Mouse (Mus musculus) cortical plate, adult 2 months (tissue): ENCODE results near the gene Prpf38b. TPM values are rescaled to one million over a fixed set of nuclear protein-coding genes. Genes with fewer than 3 reads are reported as not detected.

ENCODE experiments used
- H3K27ac ChIP-seq: fragments of 200-500 bp; 2 replicates; pipeline ENCODE4 v1.5.1; 2012; ENCODE audit warnings: low read length, control low read depth, inconsistent platforms; ENCODE audit not compliant: insufficient read depth
- H3K4me1 ChIP-seq: fragments of 200-500 bp; 2 replicates; pipeline ENCODE4 v1.6.1; 2011; ENCODE audit warnings: low read length; ENCODE audit not compliant: control insufficient read depth, insufficient read depth
- H3K4me3 ChIP-seq: fragments of 200-500 bp; 2 replicates; pipeline ENCODE4 v1.5.1; 2011; ENCODE audit warnings: mild to moderate bottlenecking, low read length, control low read depth; ENCODE audit not compliant: insufficient read depth
- CTCF ChIP-seq: fragments of 200-500 bp; IDR thresholded peaks from 2 replicates; pipeline ENCODE4 v1.5.1; 2011; ENCODE audit warnings: mild to moderate bottlenecking, control low read depth, low read length; ENCODE audit not compliant: insufficient read depth; ENCODE audit errors: extremely low read depth
- POLR2A ChIP-seq: fragments of 200-500 bp; IDR thresholded peaks from 2 replicates; pipeline ENCODE4 v1.6.1; 2011; ENCODE audit warnings: mild to moderate bottlenecking, low read length, control low read depth; ENCODE audit not compliant: insufficient read depth; ENCODE audit errors: extremely low read depth
- polyA plus RNA-seq: library from polyadenylated mRNA; depleted of rRNA; stranded (reverse); fragments of >200 nt; gene quantifications from 2 replicates; pipeline ENCODE4 v1.2.3, GENCODE M21; 2012; rRNA removed

Prpf38b gene
- polyA plus RNA-seq, 1 experiment = 61.7 TPM

- no peak overlapping the region for H3K4me3 ChIP-seq
- peaks cover 6% of the 10 kb centered on the region for H3K4me1 ChIP-seq
- no peak overlapping the region for H3K27ac ChIP-seq
- TF ChIP-seq CTCF (no peak), POLR2A (no peak)
These were observed 58.3 kb downstream of the Prpf38b start for GRCm38 (mm10) chr3:108853266-108853665.

Other genes starting within 250 kb of the Prpf38b start
- gene Gpsm2, start 189.4 kb downstream of the Prpf38b start, polyA plus RNA-seq = 9.2 and 9.8 TPM in 2 replicates
- gene Aknad1, start 172.1 kb downstream of the Prpf38b start, polyA plus RNA-seq = 0.02 and 0.06 TPM in 2 replicates
- gene Stxbp3, start 71.2 kb downstream of the Prpf38b start, polyA plus RNA-seq = 26.1 and 26.6 TPM in 2 replicates
- gene Fndc7, start 21.7 kb downstream of the Prpf38b start, polyA plus RNA-seq = 0.08 and 0.13 TPM in 2 replicates
- 1.5 and 1.7 TPM in 2 replicates for gene Henmt1, start 28.1 kb upstream of the Prpf38b start, polyA plus RNA-seq
- gene Gm9857, start 28.7 kb upstream of the Prpf38b start, polyA plus RNA-seq = not detected in 2 replicates
- 14.2 and 14.8 TPM in 2 replicates for gene Fam102b, start 115.9 kb upstream of the Prpf38b start, polyA plus RNA-seq
- not detected in 2 replicates for gene Slc25a54, start 168.7 kb upstream of the Prpf38b start, polyA plus RNA-seq
- gene Slc25a24, start 211.4 kb upstream of the Prpf38b start, polyA plus RNA-seq = 1.7 and 1.8 TPM in 2 replicates